Mouse (Mus musculus): ENCODE results near the gene Exoc4.

- no peak for TF ChIP-seq CTCF (IDR thresholded peaks at IDR 0.05)
- TF ChIP-seq EP300 (IDR thresholded peaks at IDR 0.05), result no peak
Observed at GRCm38 (mm10) chr6:33871286-33871685, 622.4 kb downstream of the Exoc4 start.

Measured in lung, postnatal 0 days (tissue).